ENCODE assay signal across 25 mouse cellular contexts in genomic region chr11:116630171-116630965, GRCm38 (mm10). TPM values are rescaled to one million over a fixed set of nuclear protein-coding genes. Genes with fewer than 3 reads are reported as not detected.
DNase-seq lines count a peak whose midpoint lies in the region; ATAC-seq lines count a peak whose summit lies in the region.
"Had no signal": no experiment of that assay in that cellular context is flagged by ENCODE, and none has a peak within 500 bp of the region (broad histone marks: within the 10 kb centered on the region; RNA-seq: fewer than 3 reads in every experiment).

No protein-coding gene starts in this region.

- H3K4me3 ChIP-seq in heart, embryonic 12.5 days: no peak overlapping the region
- H3K4me3 ChIP-seq in heart, embryonic 16.5 days (ENCODE audit: low read length): no peak overlapping the region
- H3K4me3 ChIP-seq: forebrain, embryonic 12.5 days; left cerebral cortex, adult 2 months; liver, embryonic 13.5 days; lung, embryonic 15.5 days had no signal

- no peaks in the 10 kb centered on the region for H3K36me3 ChIP-seq in heart, embryonic 12.5 days
- no peaks in the 10 kb centered on the region for H3K36me3 ChIP-seq in heart, embryonic 16.5 days (ENCODE audit: control insufficient read depth, insufficient read depth)
- H3K36me3 ChIP-seq: forebrain, embryonic 12.5 days; liver, embryonic 13.5 days; lung, embryonic 15.5 days had no signal

- ATAC-seq in heart, embryonic 12.5 days (ENCODE audit: insufficient number of reproducible peaks, low FRiP score): peak; percentile 56; the same call in 1 of the 2 replicates
- peak; percentile 35 for ATAC-seq in heart, embryonic 16.5 days (replicated peaks; ENCODE audit: extremely low read depth, insufficient read depth, low FRiP score)
- ATAC-seq: intestine, embryonic 16.5 days had no signal

- H3K9ac ChIP-seq in heart, embryonic 12.5 days: no peak overlapping the region
- no peak overlapping the region; the same call in 1 of the 2 replicates for H3K9ac ChIP-seq in heart, embryonic 16.5 days (ENCODE audit: low read length)
- H3K9ac ChIP-seq: forebrain, embryonic 12.5 days; liver, embryonic 13.5 days; lung, embryonic 15.5 days had no signal

- H3K9me3 ChIP-seq in heart, embryonic 12.5 days (replicated peaks): no peaks in the 10 kb centered on the region
- no peaks in the 10 kb centered on the region for H3K9me3 ChIP-seq in heart, embryonic 16.5 days (replicated peaks; ENCODE audit: control insufficient read depth, low read length)
- H3K9me3 ChIP-seq: forebrain, embryonic 12.5 days; liver, embryonic 13.5 days; lung, embryonic 15.5 days had no signal

- no peaks in the 10 kb centered on the region for H3K27me3 ChIP-seq in heart, embryonic 12.5 days (replicated peaks)
- no peaks in the 10 kb centered on the region for H3K27me3 ChIP-seq in heart, embryonic 16.5 days (ENCODE audit: control insufficient read depth, insufficient read depth, low read length)
- H3K27me3 ChIP-seq: liver, embryonic 13.5 days; lung, embryonic 15.5 days had no signal

- peak overlapping the region; percentile 59 for H3K27ac ChIP-seq in heart, embryonic 12.5 days (ENCODE audit: poor library complexity, severe bottlenecking)
- peak overlapping the region; percentile 51 for H3K27ac ChIP-seq in heart, embryonic 16.5 days (ENCODE audit: low read length)
- H3K27ac ChIP-seq: forebrain, embryonic 12.5 days; left cerebral cortex, adult 2 months; liver, embryonic 13.5 days; lung, embryonic 15.5 days; macrophage had no signal

- intact Hi-C loops in heart, postnatal 10 days (cut with DNase I): no loop called here

- peak; percentile 28 for DNase-seq in embryo, embryonic 11 days
- no peak for DNase-seq in embryo, embryonic 10 days (ENCODE audit: low spot score)
- DNase-seq in heart, postnatal 10 days: no peak
- DNase-seq in kidney, postnatal 14 days: peak; percentile 40
- DNase-seq in kidney, adult 11 months: no peak
- DNase-seq in left cerebral cortex, adult 8-10 months (ENCODE audit: low spot score in 2 of 2): no peak
- DNase-seq: adrenal gland, postnatal 10 days; cerebellum, adult 9-11 months; gastrocnemius, postnatal 25 days; kidney, postnatal 36 days; liver, embryonic 13.5 days; retina, postnatal 1 day had no signal

- H3K4me1 ChIP-seq in heart, embryonic 12.5 days (replicated peaks): peaks cover 29% of the 10 kb centered on the region
- H3K4me1 ChIP-seq in heart, embryonic 16.5 days (ENCODE audit: control insufficient read depth, insufficient read depth, low read length): peaks cover 22% of the 10 kb centered on the region

- peak overlapping the region; percentile 6 for H3K4me2 ChIP-seq in heart, embryonic 12.5 days
- no peak overlapping the region for H3K4me2 ChIP-seq in heart, embryonic 16.5 days (ENCODE audit: low read depth, low read length)
- H3K4me2 ChIP-seq: forebrain, embryonic 12.5 days; liver, embryonic 13.5 days; lung, embryonic 15.5 days; midbrain, embryonic 11.5 days had no signal

- WGBS in heart, embryonic 12.5 days: 27% methylated on average over 12 of the region's 12 CpGs
- 35% methylated on average over 12 of the region's 12 CpGs for WGBS in heart, embryonic 16.5 days

RNA-seq across cellular contexts. Expression of gene Rhbdf2, which starts 3.5 kb away (rescaled TPM):
- 7.5 and 8.1 TPM in 2 replicates for polyA plus RNA-seq in heart, embryonic 12.5 days (2016; fragmentation: Nextera tagmentation; extraction: Ambion mirVana)
- total RNA-seq in heart, postnatal 10 days (2021): 10 to 100 TPM; 15.4 to 17.7 TPM
- 9.9 and 10.3 TPM in 2 replicates for polyA plus RNA-seq in heart, embryonic 16.5 days (2015; fragmentation: Nextera tagmentation; extraction: Ambion mirVana)
- 1 to 10 TPM; 1.1 to 1.6 (median 1.3) TPM for total RNA-seq in left cerebral cortex, adult 8-10 months (2022)

RNA-seq across cellular contexts. Expression of gene Prcd, which starts 23.0 kb away (rescaled TPM):
- 0.73 TPM in 1 of 2 replicates, not detected in the other for polyA plus RNA-seq in heart, embryonic 12.5 days (2016; fragmentation: Nextera tagmentation; extraction: Ambion mirVana)
- total RNA-seq in heart, postnatal 10 days (2021): 1 to 10 TPM; 1.4 to 1.7 TPM
- polyA plus RNA-seq in heart, embryonic 16.5 days (2015; fragmentation: Nextera tagmentation; extraction: Ambion mirVana): 1.7 and 2.5 TPM in 2 replicates
- total RNA-seq in left cerebral cortex, adult 8-10 months (2022): 1 to 10 TPM; 5.0 to 7.0 (median 5.5) TPM
- total RNA-seq: monocyte, adult 5-6 weeks had no signal
- polyA plus RNA-seq: macrophage had no signal

RNA-seq across cellular contexts. Expression of gene Cygb, which starts 23.7 kb away (rescaled TPM):
- 1.3 and 1.4 TPM in 2 replicates for polyA plus RNA-seq in heart, embryonic 12.5 days (2016; fragmentation: Nextera tagmentation; extraction: Ambion mirVana)
- 10 to 100 TPM; 76.2 to 85.4 TPM for total RNA-seq in heart, postnatal 10 days (2021)
- 11.6 and 12.3 TPM in 2 replicates for polyA plus RNA-seq in heart, embryonic 16.5 days (2015; fragmentation: Nextera tagmentation; extraction: Ambion mirVana)
- 10 to 100 TPM; 55.8 to 62.7 (median 58.2) TPM for total RNA-seq in left cerebral cortex, adult 8-10 months (2022)
- total RNA-seq: hematopoietic stem cell, adult 5-6 weeks; monocyte, adult 5-6 weeks had no signal
- polyA plus RNA-seq: macrophage had no signal

RNA-seq across cellular contexts. Expression of gene Aanat, which starts 44.1 kb away (rescaled TPM):
- polyA plus RNA-seq in heart, embryonic 12.5 days (2016; fragmentation: Nextera tagmentation; extraction: Ambion mirVana): not detected in 2 replicates
- not detected for total RNA-seq in heart, postnatal 10 days (2021)
- polyA plus RNA-seq in heart, embryonic 16.5 days (2015; fragmentation: Nextera tagmentation; extraction: Ambion mirVana): not detected in 2 replicates
- 1 to 10 TPM in 1 of 4 experiments, under 1 TPM in 3; 0.57 to 3.2 (median 0.84) TPM for total RNA-seq in left cerebral cortex, adult 8-10 months (2022)
- total RNA-seq: adrenal gland, postnatal 10 days; gastrocnemius, postnatal 25 days; hematopoietic stem cell, adult 5-6 weeks; monocyte, adult 5-6 weeks had no signal
- polyA plus RNA-seq: intestine, embryonic 16.5 days; liver, embryonic 13.5 days; lung, embryonic 15.5 days; macrophage; midbrain, embryonic 11.5 days; neural tube, embryonic 11.5 days; stomach, embryonic 16.5 days; thymus, postnatal 0 days had no signal

RNA-seq across cellular contexts. Expression of gene Ube2o, which starts 49.1 kb away (rescaled TPM):
- 18.1 and 19.9 TPM in 2 replicates for polyA plus RNA-seq in heart, embryonic 12.5 days (2016; fragmentation: Nextera tagmentation; extraction: Ambion mirVana)
- total RNA-seq in heart, postnatal 10 days (2021): 10 to 100 TPM; 28.5 to 33.7 TPM
- 5.5 and 6.9 TPM in 2 replicates for polyA plus RNA-seq in heart, embryonic 16.5 days (2015; fragmentation: Nextera tagmentation; extraction: Ambion mirVana)
- total RNA-seq in left cerebral cortex, adult 8-10 months (2022): 100 to 1,000 TPM; 115 to 119 (median 117) TPM

Comparison
In these comparisons a context has a peak if more than half of its experiments do, and no peak if none do; other contexts are left out.
1. DNase-seq: peak in embryo, embryonic 11 days (single experiment) and kidney, postnatal 14 days (single experiment); none in embryo, embryonic 10 days (single experiment), heart, postnatal 10 days (0 of 2), kidney, adult 11 months (single experiment) and left cerebral cortex, adult 8-10 months (0 of 2).
2. RNA of gene Rhbdf2, which starts 3.5 kb away (total RNA-seq): 15.4 to 17.7 TPM in heart, postnatal 10 days; 1.1 to 1.6 TPM in left cerebral cortex, adult 8-10 months; every median in the first group is over 4 times any median in the second.